Mouse (Mus musculus) midbrain, embryonic 10.5 days (tissue): ENCODE measurements around the gene Chmp6. TPM values are rescaled to one million over a fixed set of nuclear protein-coding genes. Genes with fewer than 3 reads are reported as not detected.
A peak's percentile ranks its signal among the peaks of the same experiment; 100 is the strongest.

Experiments used
- DNase-seq: peaks from one replicate; pipeline ENCODE4 v3.0.0-alpha.2; 2017; ENCODE audit warnings: low spot score
- H3K27ac ChIP-seq: fragments of 300-500 bp; sonication (generic); replicated peaks from 2 replicates; pipeline ENCODE4 v1.5.1; 2016; ENCODE audit warnings: mild to moderate bottlenecking
- H3K27me3 ChIP-seq: fragments of 300-500 bp; sonication (generic); 2 replicates; pipeline ENCODE4 v1.6.1; 2016; ENCODE audit warnings: low read depth, mild to moderate bottlenecking; ENCODE audit not compliant: poor library complexity, severe bottlenecking
- H3K36me3 ChIP-seq: fragments of 300-500 bp; sonication (generic); 2 replicates; pipeline ENCODE4 v1.6.1; 2016; ENCODE audit warnings: mild to moderate bottlenecking, moderate library complexity
- H3K4me1 ChIP-seq: fragments of 300-500 bp; sonication (generic); 2 replicates; pipeline ENCODE4 v1.6.1; 2016
- H3K4me3 ChIP-seq: fragments of 300-500 bp; sonication (generic); 2 replicates; pipeline ENCODE4 v1.5.1; 2016; ENCODE audit warnings: mild to moderate bottlenecking, moderate library complexity
- H3K9me3 ChIP-seq: fragments of 300-500 bp; sonication (generic); replicated peaks from 2 replicates; pipeline ENCODE4 v1.6.1; 2016; ENCODE audit warnings: mild to moderate bottlenecking
- WGBS: fragments of 180-500 bp; shearing (Covaris S2); methylation state at CpG from one replicate; pipeline ENCODE4 v1.1.7; 2016; 5-methylcytosine and 5-hydroxymethylcytosine counted together
- polyA plus RNA-seq: library from polyadenylated mRNA; unstranded; fragments of >200 nt; fragmentation: Nextera tagmentation; extraction: Ambion mirVana; gene quantifications from 2 replicates; pipeline ENCODE4 v1.2.1, GENCODE M21; 2016

The Chmp6 gene
- polyA plus RNA-seq, 1 experiment from 2014 or later = 118 TPM

- no peak overlapping the region for H3K27ac ChIP-seq
- 85% methylated on average over 10 of the region's 10 CpGs for WGBS
- DNase-seq = no peak
- H3K36me3 ChIP-seq = peaks cover 90% of the 10 kb centered on the region
- H3K27me3 ChIP-seq = no peaks in the 10 kb centered on the region
- peaks cover 1% of the 10 kb centered on the region for H3K4me1 ChIP-seq
- H3K9me3 ChIP-seq = no peaks in the 10 kb centered on the region
- no peak overlapping the region for H3K4me3 ChIP-seq
These were observed 19.5 kb upstream of the Chmp6 start for GRCm38 (mm10) chr11:119893667-119894236.

DNA sequence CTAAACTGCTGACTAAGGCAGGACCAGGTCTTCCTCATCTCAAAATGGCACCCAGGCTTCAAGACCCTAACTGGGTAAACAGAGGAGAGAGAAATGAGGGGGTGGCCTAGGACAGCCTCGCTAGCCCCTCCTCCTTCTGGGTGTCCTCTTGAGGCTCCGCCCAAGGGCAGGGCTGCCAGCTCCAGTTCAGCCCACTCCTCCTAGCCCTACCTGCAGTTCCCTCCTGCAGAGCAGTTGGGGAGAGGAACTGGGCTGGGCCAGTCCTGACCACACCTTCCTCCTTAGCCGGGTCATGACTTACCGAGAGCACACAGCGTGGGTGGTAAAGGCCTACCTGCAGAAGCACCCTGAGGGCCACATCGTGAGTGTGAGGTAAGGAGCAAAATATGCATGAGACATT, 18.6 kb upstream of the Chmp6 start:
- Histone ChIP-seq H3K27ac (no peak overlapping the region), H3K27me3 (no peaks in the 10 kb centered on the region), H3K4me3 (no peak overlapping the region), H3K9me3 (no peaks in the 10 kb centered on the region), H3K36me3 (peaks cover 89% of the 10 kb centered on the region), H3K4me1 (peaks cover 10% of the 10 kb centered on the region)
- no peak for DNase-seq
- 76% methylated on average over 6 of the region's 6 CpGs for WGBS

- Histone ChIP-seq H3K9me3 (no peaks in the 10 kb centered on the region), H3K4me3 (no peak overlapping the region), H3K4me1 (peaks cover 12% of the 10 kb centered on the region), H3K27me3 (no peaks in the 10 kb centered on the region), H3K27ac (no peak overlapping the region), H3K36me3 (peaks cover 67% of the 10 kb centered on the region)
- no peak for DNase-seq
- WGBS = 94% methylated on average over 9 of the region's 9 CpGs
These were observed 16.2 kb upstream of the Chmp6 start for GRCm38 (mm10) chr11:119897041-119897440.

- no peak for DNase-seq
- Histone ChIP-seq H3K4me1 (peaks cover 12% of the 10 kb centered on the region), H3K4me3 (no peak overlapping the region), H3K27me3 (no peaks in the 10 kb centered on the region), H3K9me3 (no peaks in the 10 kb centered on the region), H3K36me3 (peaks cover 54% of the 10 kb centered on the region), H3K27ac (0 out of 2 replicates have a peak overlapping the region, but pooled peaks have one; percentile 17)
- 89% methylated on average over 11 of the region's 11 CpGs for WGBS
These were observed 14.3 kb upstream of the Chmp6 start for GRCm38 (mm10) chr11:119898976-119899375.

GRCm38 (mm10) chr11:119901174-119901573, 12.1 kb upstream of the Chmp6 start:
- Histone ChIP-seq H3K27me3 (no peaks in the 10 kb centered on the region), H3K4me3 (no peak overlapping the region), H3K9me3 (no peaks in the 10 kb centered on the region), H3K4me1 (peaks cover 20% of the 10 kb centered on the region), H3K27ac (no peak overlapping the region), H3K36me3 (peaks cover 32% of the 10 kb centered on the region)
- no peak for DNase-seq
- WGBS = 83% methylated on average over 4 of the region's 4 CpGs

- Histone ChIP-seq H3K4me3 (no peak overlapping the region), H3K36me3 (peaks cover 17% of the 10 kb centered on the region), H3K4me1 (peaks cover 26% of the 10 kb centered on the region), H3K9me3 (no peaks in the 10 kb centered on the region), H3K27me3 (no peaks in the 10 kb centered on the region), H3K27ac (no peak overlapping the region)
- no peak for DNase-seq
- 81% methylated on average over 4 of the region's 4 CpGs for WGBS
These were observed 10.3 kb upstream of the Chmp6 start for GRCm38 (mm10) chr11:119902891-119903290.

DNA sequence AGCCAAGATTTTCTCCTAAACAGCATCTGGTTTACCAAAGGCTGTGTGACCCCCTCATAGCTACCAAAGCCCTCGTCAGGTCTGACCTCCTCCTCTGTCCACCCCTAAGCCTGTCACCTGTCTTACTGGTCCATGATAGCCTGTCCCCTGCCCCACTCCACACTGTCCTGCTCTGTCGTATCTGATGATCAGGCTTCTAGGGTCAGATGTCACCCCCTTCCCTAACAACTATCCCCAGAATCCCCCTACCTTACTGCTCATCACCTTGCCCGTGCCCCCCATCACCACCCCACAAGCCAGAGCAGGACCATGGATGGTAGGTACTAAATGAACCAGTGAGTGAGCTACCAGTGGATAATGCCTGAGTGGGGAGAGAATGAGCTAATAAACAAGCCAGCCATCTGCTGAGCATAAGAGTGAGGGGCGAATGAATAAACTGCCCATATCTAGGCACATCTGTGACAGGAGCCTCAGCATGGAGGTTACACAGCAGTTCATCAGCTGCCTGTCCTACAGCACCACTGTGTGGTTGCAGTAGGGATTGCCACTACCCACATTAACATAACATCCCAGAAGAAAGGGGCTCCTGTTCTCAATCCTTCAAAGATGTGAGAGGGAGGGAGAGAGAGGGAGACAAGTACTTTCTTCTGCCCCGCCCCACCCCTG, 8.5 kb upstream of the Chmp6 start:
- peak; percentile 66 for DNase-seq
- Histone ChIP-seq H3K4me1 (peaks cover 26% of the 10 kb centered on the region), H3K9me3 (no peaks in the 10 kb centered on the region), H3K4me3 (no peak overlapping the region), H3K27me3 (no peaks in the 10 kb centered on the region), H3K27ac (no peak overlapping the region), H3K36me3 (no peaks in the 10 kb centered on the region)
- 46% methylated on average over 5 of the region's 5 CpGs for WGBS

DNA sequence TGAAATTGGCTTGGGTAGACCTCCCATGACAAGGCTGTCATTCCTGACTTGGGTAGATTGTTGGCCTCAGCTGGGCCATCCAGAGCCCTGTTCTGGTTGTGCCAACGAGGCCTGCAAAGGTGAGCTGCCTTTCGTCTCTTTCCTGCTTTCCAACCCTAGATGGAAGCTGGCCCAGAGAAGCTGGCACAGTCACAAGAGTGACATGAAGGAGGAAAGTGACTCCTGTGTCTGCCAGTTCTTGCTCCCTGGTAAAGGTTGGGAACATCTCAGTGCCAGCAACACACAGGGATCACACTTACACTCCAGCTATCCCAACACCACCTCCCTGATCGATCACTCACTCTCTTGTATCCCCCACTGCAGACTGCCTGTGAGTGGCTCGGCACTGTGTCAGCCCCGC, 7.4 kb upstream of the Chmp6 start:
- 87% methylated on average over 5 of the region's 5 CpGs for WGBS
- Histone ChIP-seq H3K27ac (no peak overlapping the region), H3K36me3 (no peaks in the 10 kb centered on the region), H3K27me3 (no peaks in the 10 kb centered on the region), H3K4me1 (peaks cover 28% of the 10 kb centered on the region), H3K9me3 (no peaks in the 10 kb centered on the region), H3K4me3 (no peak overlapping the region)
- no peak for DNase-seq

DNA sequence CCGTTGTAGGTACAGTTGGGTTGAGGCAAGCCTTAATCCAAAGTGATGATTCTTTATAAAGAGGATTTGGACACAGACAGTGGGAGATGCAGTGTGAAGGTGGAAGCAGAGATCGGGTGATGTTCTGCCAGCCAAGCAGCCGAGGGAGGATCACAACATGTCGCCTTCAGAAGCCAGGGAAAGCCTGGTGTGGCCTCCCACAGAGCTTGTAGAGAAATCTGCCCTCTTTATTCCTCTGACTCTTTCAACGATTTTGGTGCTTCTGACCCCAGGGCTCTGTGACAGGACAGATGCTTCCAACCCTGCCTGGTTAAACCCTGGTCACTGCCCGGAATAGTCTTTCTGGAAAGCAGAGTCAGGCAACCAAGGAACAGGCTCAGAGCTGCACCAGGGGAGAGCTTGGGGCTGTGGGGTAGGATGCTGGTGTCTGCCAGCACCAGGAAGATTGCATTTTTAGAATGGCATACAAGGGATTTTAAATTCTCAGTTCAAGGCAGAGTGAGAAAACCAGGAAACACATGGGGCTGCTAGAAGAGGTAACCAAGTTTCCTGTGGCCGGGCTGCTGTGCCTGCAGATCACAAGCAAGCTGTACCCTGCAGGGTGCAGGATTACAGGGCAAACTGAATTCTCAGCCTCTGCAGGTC, 6.1 kb upstream of the Chmp6 start:
- 28% methylated on average over 7 of the region's 7 CpGs for WGBS
- H3K4me1 ChIP-seq = peaks cover 28% of the 10 kb centered on the region
- no peak for DNase-seq
- H3K9me3 ChIP-seq = no peaks in the 10 kb centered on the region
- no peaks in the 10 kb centered on the region for H3K36me3 ChIP-seq
- H3K4me3 ChIP-seq = no peak overlapping the region
- H3K27ac ChIP-seq = no peak overlapping the region
- H3K27me3 ChIP-seq = no peaks in the 10 kb centered on the region

DNA sequence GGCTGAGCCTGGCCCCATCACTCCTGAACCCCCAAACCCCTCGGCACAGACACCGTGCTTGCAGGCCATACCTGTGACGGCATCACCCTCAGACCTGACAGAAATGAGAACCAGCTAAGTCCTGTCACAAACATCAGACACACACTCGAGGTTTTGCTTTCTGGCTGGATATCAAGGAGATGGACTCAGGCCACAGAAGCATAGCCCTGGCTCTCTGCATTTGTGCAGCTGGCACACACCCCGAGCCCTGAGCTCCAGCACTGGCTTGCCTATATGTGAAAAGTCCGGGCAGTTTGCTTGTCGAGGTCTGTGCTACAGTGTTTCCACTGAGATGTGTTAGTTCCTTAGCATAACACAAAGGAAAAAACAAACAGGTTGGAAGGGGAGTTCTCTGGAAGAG, 5.5 kb upstream of the Chmp6 start:
- peaks cover 32% of the 10 kb centered on the region for H3K4me1 ChIP-seq
- whole genome bisulfite sequencing = 43% methylated on average over 7 of the region's 7 CpGs
- H3K9me3 ChIP-seq = no peaks in the 10 kb centered on the region
- H3K27me3 ChIP-seq = no peaks in the 10 kb centered on the region
- no peak overlapping the region for H3K4me3 ChIP-seq
- H3K27ac ChIP-seq = no peak overlapping the region
- DNase-seq = no peak
- H3K36me3 ChIP-seq = no peaks in the 10 kb centered on the region

DNA sequence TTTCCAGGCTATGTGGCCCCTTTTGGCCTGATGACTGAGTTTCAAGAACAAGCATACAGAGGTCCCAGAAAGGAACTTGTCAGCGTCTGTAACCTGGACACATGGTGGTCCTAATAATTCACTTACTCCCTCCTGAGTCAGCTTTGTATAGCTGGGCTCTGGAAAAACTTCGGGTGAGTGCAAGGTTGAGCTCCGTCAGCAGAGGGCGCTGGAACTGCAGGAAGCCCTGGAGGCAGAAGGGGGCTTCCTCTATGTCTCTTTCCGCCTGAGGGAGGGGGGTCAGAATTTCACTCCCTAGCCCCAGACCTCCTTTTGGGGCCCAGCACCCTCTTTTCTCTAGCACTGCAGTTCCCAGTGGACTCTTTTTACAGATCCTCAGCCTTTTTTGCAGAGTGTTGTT, 3.8 kb upstream of the Chmp6 start:
- H3K27me3 ChIP-seq = no peaks in the 10 kb centered on the region
- H3K27ac ChIP-seq = peak overlapping the region; percentile 53
- peaks cover 46% of the 10 kb centered on the region for H3K4me1 ChIP-seq
- 1% methylated on average over 5 of the region's 5 CpGs for WGBS
- no peaks in the 10 kb centered on the region for H3K9me3 ChIP-seq
- peak; percentile 80 for DNase-seq
- H3K4me3 ChIP-seq = peak overlapping the region; percentile 22
- H3K36me3 ChIP-seq = no peaks in the 10 kb centered on the region

DNA sequence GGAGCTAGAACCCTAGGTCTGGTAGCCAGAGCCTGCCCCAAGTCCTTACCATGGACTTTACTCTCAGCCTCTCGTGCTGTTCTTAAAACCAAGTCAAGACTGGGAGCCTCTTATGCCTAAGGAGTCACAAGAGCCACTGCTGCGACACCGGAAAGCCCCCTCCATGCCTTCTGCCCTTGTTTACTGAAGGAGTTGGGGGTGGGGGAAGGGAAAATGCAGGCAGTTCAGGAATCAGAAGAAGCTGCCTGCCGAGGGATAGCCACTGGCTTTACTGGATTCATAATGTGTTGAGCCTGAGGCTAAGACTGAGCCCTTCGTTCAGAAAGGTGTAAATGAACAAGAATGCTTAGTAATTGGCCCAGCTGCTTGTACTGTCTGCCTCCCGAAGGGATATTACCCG, 396 bp upstream of the Chmp6 start:
- Histone ChIP-seq H3K4me1 (peaks cover 48% of the 10 kb centered on the region), H3K36me3 (peaks cover 26% of the 10 kb centered on the region), H3K9me3 (no peaks in the 10 kb centered on the region), H3K27ac (peak overlapping the region; percentile 96), H3K27me3 (no peaks in the 10 kb centered on the region), H3K4me3 (peak overlapping the region; percentile 97)
- no peak for DNase-seq
- 12% methylated on average over 7 of the region's 7 CpGs for WGBS

GRCm38 (mm10) chr11:119913935-119914314, 684 bp downstream of the Chmp6 start:
- Histone ChIP-seq H3K9me3 (no peaks in the 10 kb centered on the region), H3K36me3 (peaks cover 37% of the 10 kb centered on the region), H3K4me1 (peaks cover 46% of the 10 kb centered on the region), H3K4me3 (peak overlapping the region; percentile 97), H3K27ac (peak overlapping the region; percentile 96), H3K27me3 (no peaks in the 10 kb centered on the region)
- 0% methylated on average over 26 of the region's 26 CpGs for WGBS
- DNase-seq = no peak
